Mouse (Mus musculus): Measurements from ENCODE around the gene Smndc1. TPM values are rescaled to one million over a fixed set of nuclear protein-coding genes. Genes with fewer than 3 reads are reported as not detected.
"Not testable (repeated sequence)": the region's sequence is repeated elsewhere in the genome, so short reads cannot be mapped to it uniquely, and the experiment has no call there.

The Smndc1 gene
- total RNA-seq, 2 experiments from 2014 or later = 33.5 to 34.6 TPM

GRCm38 (mm10) chr19:53412149-53412848, 21.9 kb upstream of the Smndc1 start:
- no peak for DNase-seq

DNA sequence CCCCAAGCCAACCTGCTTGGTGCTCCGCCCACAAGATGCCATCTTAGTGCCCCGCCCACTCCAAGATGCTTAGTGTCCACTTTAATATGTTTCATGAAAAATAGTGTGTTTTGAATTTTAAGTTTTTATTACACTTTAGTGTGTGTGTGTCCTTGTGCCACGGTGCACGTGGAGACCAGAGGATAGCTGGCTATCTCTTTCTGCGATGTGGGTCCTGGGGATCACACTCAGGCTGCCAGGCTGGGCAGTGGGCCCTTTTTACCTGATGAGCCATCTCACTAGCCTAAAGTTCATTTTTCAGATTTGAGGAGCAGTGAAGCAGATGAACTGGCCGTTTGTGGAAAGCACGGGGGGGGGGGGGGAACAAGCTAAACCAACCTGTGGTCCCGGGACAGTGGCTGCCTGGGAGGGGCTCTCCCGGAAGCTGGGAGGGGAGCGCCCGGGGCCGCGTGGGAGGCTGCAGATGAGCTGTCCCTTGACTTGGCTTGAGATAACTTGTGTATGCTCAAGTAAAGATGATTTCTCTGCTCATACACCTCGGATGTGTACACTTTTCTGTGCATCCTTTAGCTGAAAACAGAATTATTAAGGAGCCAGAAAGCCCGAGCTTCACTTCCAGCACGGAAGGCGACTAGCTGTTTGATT, 19.4 kb upstream of the Smndc1 start:
- no peak for DNase-seq

DNA sequence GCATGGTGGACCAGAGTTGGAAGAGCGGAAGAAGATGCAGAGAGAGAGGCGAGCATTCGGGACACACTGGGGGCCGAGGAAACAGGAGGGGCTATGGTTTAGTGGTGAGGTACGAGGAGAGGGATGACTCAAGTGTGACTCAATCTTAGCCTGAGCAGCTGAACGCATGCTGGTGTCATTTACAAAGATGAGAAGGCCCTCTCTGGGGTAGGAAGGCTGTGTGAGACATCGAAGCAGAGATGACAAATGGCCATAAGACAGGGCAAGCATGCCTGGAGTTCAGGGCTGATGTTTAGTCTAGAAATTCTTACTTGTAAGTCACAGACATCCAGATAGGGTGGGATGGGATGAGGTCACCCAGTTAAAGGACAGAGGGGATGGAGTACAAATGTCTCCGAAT, 18.0 kb upstream of the Smndc1 start:
- DNase-seq = no peak

DNA sequence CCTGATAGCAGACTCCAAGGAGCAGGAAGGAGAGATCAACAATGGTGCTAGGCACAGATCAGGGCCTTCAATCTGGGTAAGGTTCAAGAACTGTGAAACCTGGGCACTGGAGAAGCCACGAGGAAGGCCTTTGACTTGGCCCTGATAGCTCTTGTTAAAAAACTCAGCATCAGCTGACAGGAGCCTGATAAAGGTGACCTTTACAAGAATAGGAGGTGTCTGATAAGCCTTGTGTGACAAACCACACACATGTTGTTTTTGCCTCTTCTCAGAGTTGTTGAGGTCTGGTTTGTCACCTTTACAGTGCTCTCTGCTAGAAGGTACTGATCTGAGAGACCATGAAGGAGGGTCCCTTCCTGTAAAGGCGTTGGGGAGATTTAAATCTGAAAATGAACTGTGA, 17.0 kb upstream of the Smndc1 start:
- DNase-seq = no peak

DNA sequence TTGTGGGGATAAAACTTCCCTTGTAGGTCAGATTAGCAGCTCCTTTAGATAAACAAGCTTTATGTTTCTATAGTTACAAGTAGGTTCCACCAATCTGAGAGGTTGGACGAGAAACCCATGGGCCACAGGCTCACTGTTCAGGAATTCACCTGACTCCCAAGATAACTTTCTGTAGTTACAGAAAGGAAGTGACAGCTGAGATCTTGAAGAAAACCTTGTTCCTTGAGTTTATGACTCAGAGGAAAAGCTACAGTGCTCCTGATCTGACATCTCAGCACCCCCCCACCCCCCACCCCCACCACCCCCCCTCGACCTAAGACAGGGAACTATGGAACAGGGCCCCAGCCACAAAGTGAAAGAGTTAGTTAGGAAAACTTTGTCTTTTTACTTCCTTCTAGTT, 15.4 kb upstream of the Smndc1 start:
- no peak for DNase-seq

DNA sequence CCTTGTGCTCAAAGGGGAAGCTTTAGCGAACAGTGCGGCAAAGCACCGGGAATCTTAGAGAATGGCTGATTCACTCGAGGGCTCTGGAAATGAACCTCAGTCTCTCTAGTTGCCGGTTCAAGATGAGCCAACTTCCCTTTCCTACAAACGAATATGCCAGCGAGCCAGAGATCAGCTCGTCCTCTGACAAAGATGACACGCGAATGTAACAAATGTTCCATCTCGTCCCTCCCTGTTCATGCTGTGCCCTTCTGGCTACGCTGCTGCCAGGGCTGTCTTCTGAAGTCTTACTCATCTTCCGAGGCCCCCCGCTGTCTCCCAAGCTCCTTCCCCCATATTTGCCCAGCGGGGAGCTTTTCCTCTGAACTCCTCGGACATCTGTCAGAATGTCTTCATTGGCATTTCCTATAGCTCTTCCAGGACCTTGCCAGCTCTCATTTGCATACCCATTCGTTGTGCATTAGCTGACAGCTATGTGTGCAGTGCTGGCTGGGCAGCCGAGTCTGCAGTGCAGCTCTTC, 14.5 kb upstream of the Smndc1 start:
- DNase-seq = no peak

DNA sequence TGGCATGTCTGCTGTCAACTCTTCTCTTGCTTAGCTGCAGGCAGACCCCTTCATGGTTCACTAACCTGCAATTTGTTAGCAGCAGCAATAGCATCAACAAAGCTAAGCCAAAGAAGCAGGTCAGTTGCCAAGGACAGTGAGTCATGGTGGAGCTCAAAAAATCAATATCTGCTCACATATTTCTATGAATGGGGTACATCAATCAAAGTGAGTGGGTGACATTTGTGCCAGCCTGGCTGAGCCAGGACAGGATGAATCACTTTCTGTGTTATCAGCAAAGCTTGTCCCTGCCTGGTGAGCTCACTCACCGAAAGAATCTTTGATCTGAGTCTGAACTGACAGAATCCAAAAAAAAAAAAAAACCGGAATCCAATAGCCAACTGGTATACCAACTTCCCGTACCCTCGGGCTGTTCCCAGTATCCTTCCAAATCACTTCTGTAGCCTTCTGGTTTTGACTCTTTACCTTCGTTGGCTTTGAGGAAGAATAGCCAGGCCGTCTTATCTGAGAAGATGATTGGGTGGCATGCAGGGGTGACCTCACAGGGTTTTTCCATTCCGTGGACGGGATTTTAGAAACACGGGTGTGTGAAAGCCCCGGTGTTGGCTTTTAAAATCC, 13.9 kb upstream of the Smndc1 start:
- no peak for DNase-seq

DNA sequence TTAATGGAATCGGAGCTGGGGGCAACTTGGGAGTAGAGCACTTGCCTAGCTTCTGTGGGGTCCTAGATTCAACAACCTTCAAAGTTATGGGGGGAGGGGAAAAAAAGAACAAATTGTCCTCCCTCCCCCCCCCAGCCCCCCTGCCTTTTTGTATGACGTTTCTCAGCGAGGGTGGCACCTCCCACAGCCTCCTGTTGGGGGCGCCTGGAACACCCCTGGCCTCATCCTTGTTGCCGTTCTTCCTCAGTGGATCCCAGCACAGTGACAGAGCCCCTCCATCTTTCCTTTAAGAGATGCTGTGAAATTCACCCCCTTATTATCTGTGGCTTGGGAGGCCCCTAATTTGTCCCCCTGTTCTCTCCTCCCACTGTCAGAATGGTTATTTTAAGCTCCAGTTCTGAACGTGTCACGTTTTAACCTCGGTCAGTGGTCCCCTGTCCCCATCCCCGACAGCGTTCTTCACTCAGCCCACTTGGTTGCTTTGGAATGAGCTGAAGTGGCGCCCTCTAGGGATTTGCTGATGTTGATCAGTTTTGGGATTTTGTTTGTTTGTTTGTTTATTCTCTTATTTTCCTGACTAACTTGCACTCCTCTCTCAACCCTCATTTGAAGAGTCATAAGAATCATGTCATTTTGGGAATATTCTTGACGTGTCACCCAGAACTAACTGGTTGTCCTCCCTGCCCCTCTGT, 12.5 kb upstream of the Smndc1 start:
- DNase-seq = no peak

DNA sequence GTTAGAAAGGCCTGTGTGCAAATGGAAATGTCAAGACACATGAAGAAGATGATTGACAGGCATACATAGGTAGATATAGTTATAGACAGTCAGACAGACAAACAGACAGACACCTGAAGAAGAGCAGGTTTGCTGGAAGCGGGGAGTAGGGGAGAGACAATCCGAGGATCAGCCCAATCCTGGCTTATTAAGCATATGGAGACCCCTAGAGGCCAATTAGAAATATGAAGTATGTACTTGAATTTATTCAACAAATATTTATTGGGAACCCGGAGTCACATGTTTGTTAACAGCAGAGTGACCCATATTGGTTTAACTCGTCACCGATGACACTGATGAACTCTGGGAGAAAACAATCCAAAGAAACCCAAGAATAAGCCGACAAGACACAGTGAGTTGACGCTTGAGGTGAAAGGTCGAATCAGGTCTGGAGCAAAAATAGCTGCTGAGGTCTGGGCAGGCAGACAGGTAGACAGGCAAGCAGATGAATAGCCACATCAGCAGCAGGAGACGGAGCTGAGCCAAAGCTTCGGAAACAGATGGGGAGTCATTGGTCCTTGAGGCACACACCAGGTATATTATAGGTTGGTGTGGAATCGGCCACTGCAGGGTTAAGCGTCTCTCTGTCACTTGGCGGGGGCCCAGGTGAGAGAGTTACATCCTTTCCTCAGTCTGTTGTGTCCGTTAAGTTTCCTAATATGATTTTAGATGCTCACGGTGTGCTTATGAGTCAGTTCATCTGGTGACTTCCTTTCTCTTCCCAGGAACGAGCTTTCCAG, 10.1 kb upstream of the Smndc1 start:
- DNase-seq = no peak

DNA sequence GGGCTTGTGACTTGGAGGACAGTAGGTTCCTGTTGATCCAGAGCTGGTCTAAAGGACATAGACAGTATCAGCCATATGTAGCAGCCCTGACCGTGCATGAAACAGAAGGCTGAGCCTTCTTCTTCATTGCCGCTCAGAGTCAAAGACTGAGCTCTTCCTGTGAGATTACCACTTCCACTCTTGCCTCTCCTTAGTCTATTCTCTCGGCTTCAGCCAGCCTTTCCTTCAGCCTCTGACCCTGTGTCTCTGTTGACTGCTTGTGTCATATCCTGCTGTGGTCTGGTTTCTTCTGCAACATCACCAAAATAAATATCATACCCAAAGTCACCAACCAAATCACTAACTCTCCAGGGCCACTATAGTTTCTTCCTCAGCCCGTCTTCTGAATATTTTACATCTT, 8.8 kb upstream of the Smndc1 start:
- no peak for DNase-seq

- no peak for DNase-seq
Observed at GRCm38 (mm10) chr19:53397451-53398233, 7.3 kb upstream of the Smndc1 start.

DNA sequence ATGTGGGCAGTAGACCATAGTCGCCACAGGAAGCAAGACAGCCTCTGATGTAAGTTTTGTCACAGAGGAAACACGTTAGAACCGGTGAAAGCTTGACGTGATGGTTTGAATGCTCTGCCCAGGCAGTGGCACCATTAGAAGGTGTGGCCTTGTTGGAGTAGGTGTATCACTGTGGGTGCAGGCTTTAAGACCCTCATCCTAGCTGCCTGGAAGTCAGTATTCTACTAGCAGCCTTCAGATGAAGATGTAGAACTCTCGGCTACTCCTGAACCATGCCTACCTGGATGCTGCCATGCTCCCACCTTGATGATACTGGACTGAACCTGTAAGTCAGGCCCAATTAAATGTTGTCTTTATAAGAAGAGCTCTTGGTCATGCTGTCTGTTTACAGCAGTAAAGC, 5.4 kb upstream of the Smndc1 start:
- DNase-seq = not testable (repeated sequence)

- not testable (repeated sequence) for DNase-seq
Observed at GRCm38 (mm10) chr19:53394956-53395355, 4.6 kb upstream of the Smndc1 start.

DNA sequence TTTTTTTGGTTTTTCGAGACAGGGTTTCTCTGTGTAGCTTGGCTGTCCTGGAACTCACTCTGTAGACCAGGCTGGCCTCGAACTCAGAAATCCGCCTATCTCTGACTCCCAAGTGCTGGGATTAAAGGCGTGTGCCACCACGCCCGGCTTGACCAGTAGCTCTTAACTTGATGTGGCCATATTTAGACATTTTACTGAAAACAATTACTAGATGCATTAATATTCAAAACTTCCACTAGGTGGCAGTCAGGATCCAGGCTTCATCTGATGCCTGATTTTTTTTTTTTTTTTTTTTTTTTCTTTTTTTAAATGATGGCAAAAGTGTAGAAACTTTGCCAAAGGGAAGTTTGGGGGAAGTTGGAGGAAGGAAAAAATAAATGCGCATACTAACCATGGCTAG, 4.2 kb upstream of the Smndc1 start:
- peak; percentile 43 to 78 for DNase-seq

DNA sequence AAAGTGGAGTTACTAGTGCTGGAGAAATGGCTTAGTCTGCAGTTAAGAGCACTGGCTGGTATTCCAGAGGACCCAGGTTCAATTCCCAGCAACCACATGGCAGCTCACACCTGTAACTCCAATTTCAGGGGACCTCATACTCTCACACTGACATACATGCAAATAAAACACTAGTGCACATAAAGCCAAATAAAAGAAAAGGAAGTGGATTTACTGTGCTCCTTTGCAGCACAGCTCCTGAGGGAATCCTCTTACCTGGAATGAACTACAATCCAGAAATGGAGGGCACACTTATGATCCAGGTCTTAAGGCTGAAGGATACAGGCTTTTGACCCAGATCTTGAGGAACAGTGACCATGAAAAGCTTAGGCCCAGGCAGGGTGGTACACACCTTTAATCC, 3.3 kb upstream of the Smndc1 start:
- no peak for DNase-seq

GRCm38 (mm10) chr19:53392781-53393343, 2.5 kb upstream of the Smndc1 start:
- DNase-seq = no peak

DNA sequence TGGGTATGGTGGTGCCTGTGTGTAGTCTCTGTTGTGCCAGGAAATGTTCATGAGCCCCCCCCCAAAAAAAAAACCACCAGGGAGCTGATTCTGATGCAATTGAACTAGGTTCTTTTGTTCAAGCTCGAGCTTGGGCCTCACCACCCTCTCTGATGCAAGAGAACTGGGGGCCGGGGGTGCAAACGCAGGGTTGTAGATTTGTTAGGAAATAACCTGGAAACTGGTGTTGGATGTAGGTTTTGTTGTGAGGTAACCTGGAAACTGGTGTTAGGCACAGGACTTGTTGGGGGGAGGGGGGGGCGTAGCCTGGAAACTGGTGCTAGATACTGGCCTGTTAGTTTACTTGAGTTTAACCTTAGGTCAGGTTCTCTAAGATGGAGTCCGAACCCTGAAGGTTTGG, 1.4 kb upstream of the Smndc1 start:
- no peak for DNase-seq

- DNase-seq = no peak
Observed at GRCm38 (mm10) chr19:53391386-53391785, 1.0 kb upstream of the Smndc1 start.

GRCm38 (mm10) chr19:53389851-53390431, 437 bp downstream of the Smndc1 start:
- no peak for DNase-seq

- DNase-seq = no peak
Observed at GRCm38 (mm10) chr19:53389417-53389816, 961 bp downstream of the Smndc1 start.

Measured in heart, adult 18-20 months (tissue).